Mouse (Mus musculus) spleen, postnatal 14 days (tissue): ENCODE measurements around the gene Ythdf2.

Source experiments
- DNase-seq, 2 experiments: peaks; one replicate each; pipeline ENCODE4 v3.0.0; 2021 to 2022; ENCODE audit warnings: low spot score in 2 of 2

Gene Ythdf2

GRCm38 (mm10) chr4:132210325-132210724 is 1.8 kb downstream of the Ythdf2 start:
- no peak for DNase-seq

GRCm38 (mm10) chr4:132209299-132209698 is 2.8 kb downstream of the Ythdf2 start:
- no peak for DNase-seq

- DNase-seq = no peak
Measured at GRCm38 (mm10) chr4:132207280-132207679, 4.8 kb downstream of the Ythdf2 start.

DNA sequence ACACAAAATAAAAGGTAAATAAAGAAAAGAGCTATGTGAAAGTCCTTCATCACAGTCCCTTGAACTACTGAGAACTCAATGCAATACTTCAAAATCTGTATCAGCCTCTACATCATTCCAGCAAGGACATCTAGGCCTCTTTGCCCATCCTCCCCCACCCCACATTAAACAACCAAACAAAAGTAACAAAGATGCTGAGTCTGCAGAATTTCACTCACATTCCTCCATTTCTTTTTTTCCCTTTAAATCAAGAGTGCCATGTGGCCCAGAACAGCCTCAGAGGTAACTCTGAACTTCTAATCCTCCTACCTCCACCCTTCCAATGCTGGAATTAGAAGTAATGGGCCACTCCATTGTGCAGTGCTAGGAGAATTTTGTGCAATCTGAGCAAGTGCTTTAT is 13.3 kb downstream of the Ythdf2 start:
- no peak for DNase-seq

DNA sequence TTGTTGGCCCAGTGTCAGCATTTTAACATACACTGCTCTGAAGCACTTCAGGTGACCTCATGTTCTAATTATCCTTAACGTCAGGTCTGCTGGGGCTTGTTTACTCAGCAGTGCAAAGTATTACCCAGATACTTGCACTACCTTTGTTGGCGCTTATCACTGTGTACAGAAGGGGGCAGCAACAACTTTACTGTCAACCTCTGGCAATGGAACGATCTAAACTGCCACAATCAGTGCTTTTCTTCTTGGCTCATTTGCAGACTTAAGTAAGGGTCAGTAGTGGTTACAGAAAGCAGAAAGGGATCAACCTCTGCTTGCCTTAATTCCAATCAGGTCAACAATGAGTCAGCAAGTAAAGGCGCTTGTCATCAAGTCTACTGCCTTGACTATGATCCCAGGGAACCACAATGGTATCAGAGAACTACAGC is 13.8 kb downstream of the Ythdf2 start:
- DNase-seq = peak in 1 of 2 experiments; percentile 17

DNA sequence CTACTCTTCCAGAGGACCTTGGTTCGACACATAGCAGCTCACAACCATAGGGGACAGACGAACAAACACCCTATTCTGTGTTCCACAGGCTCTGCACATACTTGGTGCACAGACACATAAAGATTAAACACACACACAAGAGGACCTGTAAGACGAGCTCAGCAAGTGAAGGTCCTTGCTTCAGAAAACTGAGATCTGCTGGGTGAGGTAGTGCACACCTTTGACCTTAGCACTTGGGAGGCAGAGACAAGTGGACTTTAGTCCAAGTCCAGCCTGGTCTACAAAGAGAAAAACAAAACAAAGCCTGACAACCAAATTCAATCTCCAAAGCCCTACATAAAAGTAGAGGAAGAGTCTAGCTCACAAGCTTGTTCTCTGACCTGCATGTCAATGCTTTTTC is 17.1 kb downstream of the Ythdf2 start:
- DNase-seq = no peak

GRCm38 (mm10) chr4:132194373-132194772 is 17.7 kb downstream of the Ythdf2 start:
- DNase-seq = no peak

GRCm38 (mm10) chr4:132187826-132188401 is 24.2 kb downstream of the Ythdf2 start:
- no peak for DNase-seq

DNA sequence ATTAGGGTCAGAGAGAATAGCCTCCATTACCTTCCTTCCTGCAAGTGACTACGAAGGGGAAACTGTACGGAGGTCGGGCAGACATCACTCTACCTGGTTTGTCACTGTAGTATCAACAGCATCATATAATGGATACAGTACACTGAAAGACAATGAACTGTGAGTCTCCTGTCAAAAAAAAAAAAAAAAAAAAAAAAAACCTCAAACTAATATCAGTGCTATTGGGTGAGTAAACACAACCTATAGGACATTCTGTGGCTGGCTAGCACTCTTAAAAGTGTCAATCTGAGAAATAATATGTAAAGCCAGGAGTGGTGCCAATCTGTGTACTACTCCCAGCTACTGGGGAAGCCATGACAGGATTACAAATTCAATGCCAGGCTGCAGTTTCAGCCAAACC is 28.9 kb downstream of the Ythdf2 start:
- DNase-seq = no peak

DNA sequence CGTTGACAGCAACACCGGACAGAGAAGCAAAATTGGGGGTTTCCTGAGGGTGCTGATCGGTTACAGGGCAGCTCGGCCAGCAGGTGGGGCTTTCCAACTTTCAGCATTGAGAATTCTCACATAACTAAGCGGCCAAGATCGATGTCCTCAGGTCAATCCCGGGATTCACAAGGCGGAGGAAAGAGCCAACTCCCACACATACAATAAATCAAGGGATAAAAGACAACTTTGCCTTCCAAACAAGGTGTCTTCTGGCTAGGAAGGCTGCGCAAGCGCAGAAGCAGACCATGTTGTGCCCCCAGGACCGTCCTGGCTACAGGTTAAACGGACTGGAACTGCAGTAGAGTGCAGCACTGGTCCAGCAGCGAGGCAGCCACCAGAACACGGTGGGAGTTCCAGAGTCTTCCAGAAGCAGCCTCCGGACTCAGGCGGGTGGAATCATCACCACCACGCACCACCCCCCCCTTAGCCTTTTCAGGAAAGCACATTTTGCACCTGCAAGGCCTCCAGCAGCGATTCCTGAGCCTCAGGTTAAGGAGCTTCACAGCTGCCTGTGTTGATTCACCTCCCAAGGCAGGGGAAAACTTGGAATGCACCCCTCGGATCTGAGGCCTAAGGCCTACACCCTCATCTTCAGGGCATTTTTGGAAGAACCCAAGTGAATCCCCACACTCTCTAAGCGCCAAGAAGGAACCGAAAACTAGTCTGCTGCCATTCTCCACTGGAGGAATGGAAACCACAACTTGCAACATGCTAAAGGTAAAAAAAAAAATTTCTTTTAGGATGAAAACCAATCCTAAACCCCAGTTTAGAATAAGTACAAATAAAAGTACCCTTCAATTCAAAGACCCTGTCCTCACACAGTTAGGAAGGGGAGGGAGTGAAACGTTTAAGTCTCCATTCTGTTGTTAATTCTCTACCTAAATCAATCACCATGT is 30.1 kb downstream of the Ythdf2 start:
- no peak for DNase-seq

- peak in 1 of 2 experiments; percentile 29 for DNase-seq
Measured at GRCm38 (mm10) chr4:132180710-132181109, 31.4 kb downstream of the Ythdf2 start.

GRCm38 (mm10) chr4:132178630-132179059 is 33.5 kb downstream of the Ythdf2 start:
- peak in 1 of 2 experiments; percentile 55 for DNase-seq

DNA sequence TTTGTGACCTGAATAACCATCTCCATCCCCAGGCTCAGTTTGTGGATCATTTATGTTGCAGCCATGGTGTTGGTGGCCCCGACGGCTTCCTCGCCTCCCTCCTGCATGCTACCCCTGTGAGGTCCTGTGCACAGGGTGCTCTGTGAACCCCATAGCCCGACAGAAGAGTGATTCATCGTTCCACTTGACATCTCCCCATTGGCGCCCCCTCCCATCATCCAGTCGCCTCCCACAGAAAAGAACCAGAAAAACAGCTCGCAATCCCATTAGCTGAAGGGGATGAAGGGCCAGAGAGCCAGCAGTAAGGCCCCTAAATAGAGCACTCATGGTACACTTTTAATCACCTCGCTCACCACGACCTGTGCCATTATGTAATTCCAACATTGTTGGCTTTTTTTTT is 35.6 kb downstream of the Ythdf2 start:
- no peak for DNase-seq

DNA sequence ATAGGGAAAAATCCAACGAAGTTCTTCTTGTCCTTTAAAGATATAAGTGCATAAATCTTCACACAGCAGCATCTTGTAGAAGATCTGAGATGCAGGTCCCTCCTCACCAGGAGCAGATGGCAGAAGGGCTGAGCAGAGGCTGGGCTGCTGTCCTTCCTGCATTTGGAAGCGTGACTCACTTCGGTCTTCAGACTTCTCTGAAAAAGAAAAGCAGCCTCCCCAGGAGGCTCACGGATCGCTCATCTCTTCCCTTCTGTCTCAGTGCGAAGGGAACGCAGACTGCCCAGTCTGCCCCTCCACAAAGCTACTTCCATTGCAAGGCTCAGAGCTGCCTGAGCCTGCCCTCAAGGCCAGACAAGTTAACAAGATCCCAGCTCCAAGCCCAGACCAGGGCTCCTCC is 41.2 kb downstream of the Ythdf2 start:
- no peak for DNase-seq

GRCm38 (mm10) chr4:132169761-132170160 is 42.3 kb downstream of the Ythdf2 start:
- DNase-seq = no peak

GRCm38 (mm10) chr4:132169271-132169670 is 42.8 kb downstream of the Ythdf2 start:
- no peak for DNase-seq

GRCm38 (mm10) chr4:132167436-132167835 is 44.7 kb downstream of the Ythdf2 start:
- no peak for DNase-seq

DNA sequence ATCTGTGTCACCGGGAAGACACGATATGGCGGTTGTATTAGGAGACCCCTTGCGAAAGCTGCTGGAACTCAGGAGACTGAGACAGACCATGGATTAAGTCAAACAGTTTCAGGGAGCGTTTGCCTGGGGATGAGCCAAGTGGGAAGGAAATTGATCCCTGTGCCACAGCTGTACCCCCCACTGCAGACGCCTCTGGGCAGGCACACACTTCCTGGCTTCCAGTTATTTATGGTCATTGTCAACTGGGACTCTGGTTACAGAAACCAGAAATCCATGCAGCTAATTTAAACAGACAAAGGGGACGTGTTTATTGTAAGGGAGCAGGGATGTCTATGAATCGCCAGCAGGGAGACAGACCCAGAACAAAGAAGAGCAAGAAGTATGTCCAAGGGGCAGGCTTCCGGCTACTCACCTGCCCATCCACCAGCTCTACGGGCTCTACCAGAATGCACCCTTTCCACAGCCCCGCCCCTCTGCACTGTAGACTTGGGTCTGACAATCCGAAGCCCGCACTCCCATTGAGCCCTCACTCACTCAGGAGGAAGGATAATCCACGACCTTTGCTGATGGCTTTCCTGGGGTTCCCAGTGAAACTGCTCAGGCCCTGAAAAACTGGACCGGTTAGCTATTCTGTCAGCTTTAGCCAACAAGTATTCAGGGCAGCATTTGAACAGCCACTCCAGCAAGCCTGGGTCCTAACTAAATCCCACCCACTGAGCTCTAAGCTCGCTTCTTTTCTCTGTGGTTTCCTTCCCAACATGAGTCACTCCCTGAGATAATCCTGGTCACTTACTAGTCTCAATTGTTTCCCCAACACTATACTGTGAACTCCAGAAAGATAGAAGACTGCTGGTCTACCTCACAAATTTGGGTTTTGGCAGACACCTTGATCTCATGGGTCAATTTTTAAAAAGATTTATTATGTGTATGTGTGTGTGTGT is 45.5 kb downstream of the Ythdf2 start:
- DNase-seq = no peak

GRCm38 (mm10) chr4:132165691-132166090 is 46.4 kb downstream of the Ythdf2 start:
- no peak for DNase-seq

GRCm38 (mm10) chr4:132156941-132157622 is 55.0 kb downstream of the Ythdf2 start:
- DNase-seq = no peak
